Mouse (Mus musculus): ENCODE results near the gene Pde2a. TPM values are rescaled to one million over a fixed set of nuclear protein-coding genes. Genes with fewer than 3 reads are reported as not detected.

Pde2a gene
- polyA plus RNA-seq, 1 experiment, result 49.3 TPM

DNA sequence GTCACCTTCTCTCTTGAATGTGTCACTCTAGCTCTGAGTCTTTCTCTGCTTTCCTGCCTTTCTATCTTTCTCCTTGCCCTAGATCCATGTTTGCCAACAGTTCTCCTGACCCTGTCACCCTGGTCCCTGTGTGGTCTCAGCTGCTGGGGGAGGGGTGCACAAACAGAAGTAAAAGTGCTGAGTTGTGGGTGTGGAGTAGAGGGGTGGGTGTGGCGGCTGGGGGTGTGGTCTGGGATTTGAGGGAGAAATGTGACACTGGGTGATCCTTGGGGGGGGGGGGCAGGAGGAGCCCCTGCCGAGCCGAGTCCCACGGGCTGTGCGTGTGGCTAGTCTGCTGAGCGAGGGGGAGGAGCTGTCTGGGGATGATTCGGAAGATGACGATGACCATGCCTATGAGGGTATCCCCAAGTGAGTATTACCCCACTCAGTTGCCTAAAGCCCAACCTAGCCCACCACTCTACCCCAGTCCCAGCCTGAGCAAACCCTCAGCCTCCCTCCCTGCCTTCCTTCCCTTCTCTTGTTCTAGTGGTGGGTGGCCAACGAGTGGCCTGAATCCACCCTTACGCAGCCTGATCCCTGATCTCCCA is 35.5 kb upstream of the Pde2a start:
- Histone ChIP-seq H3ac (ENCODE audit: control insufficient read depth, insufficient read length) (no peak overlapping the region), H3K36me3 (ENCODE audit: control insufficient read depth, insufficient read depth) (no peaks in the 10 kb centered on the region), H3K4me2 (ENCODE audit: low read depth) (no peak overlapping the region), H3K79me2 (ENCODE audit: control insufficient read depth, insufficient read depth) (no peaks in the 10 kb centered on the region), H3K4me3 (no peak overlapping the region), H3K27me3 (ENCODE audit: control insufficient read depth, insufficient read depth, insufficient read length) (no peaks in the 10 kb centered on the region)
- TF ChIP-seq POLR2AphosphoS2 (IDR thresholded peaks at IDR 0.05; ENCODE audit: insufficient read length, low read depth), result no peak
- no peak for TF ChIP-seq MYOD1 (IDR thresholded peaks at IDR 0.05; ENCODE audit: control insufficient read depth in 1 of 3, insufficient read length in 2 of 3, low read depth in 2 of 3)
- no peak for TF ChIP-seq USF1 (IDR thresholded peaks at IDR 0.05; ENCODE audit: low read depth)
- no peak for TF ChIP-seq SRF (IDR thresholded peaks at IDR 0.05; ENCODE audit: control insufficient read depth, insufficient read length, low read depth)
- no peak for TF ChIP-seq E2F4 (IDR thresholded peaks at IDR 0.05; ENCODE audit: insufficient read depth)
- TF ChIP-seq REST (IDR thresholded peaks at IDR 0.05; ENCODE audit: insufficient read depth, insufficient read length), result no peak
- TF ChIP-seq MYOG (IDR thresholded peaks at IDR 0.05; ENCODE audit: control insufficient read depth in 1 of 3, insufficient read depth in 1 of 3, insufficient read length in 2 of 3, low read depth in 2 of 3), result no peak
- no peak for TF ChIP-seq TCF3 (IDR thresholded peaks at IDR 0.05; ENCODE audit: insufficient read length, low read depth)
- no peak for TF ChIP-seq CEBPB (IDR thresholded peaks at IDR 0.05; ENCODE audit: insufficient read depth, poor library complexity, severe bottlenecking)
- no peak for TF ChIP-seq TCF12 (IDR thresholded peaks at IDR 0.05; ENCODE audit: insufficient read depth, poor library complexity, severe bottlenecking)
- TF ChIP-seq POLR2A (IDR thresholded peaks at IDR 0.05; ENCODE audit: insufficient read length, low read depth), result no peak

GRCm38 (mm10) chr7:101389256-101389655 is 32.2 kb upstream of the Pde2a start:
- H3K36me3 ChIP-seq (ENCODE audit: control insufficient read depth, insufficient read depth), result no peaks in the 10 kb centered on the region
- H3K4me3 ChIP-seq, result no peak overlapping the region
- no peaks in the 10 kb centered on the region for H3K79me2 ChIP-seq (ENCODE audit: control insufficient read depth, insufficient read depth)
- TF ChIP-seq USF1 (IDR thresholded peaks at IDR 0.05; ENCODE audit: low read depth) (no peak), TCF12 (IDR thresholded peaks at IDR 0.05; ENCODE audit: insufficient read depth, poor library complexity, severe bottlenecking) (no peak), CEBPB (IDR thresholded peaks at IDR 0.05; ENCODE audit: insufficient read depth, poor library complexity, severe bottlenecking) (no peak), MAX (IDR thresholded peaks at IDR 0.05; ENCODE audit: low read depth) (no peak), POLR2A (IDR thresholded peaks at IDR 0.05; ENCODE audit: insufficient read length, low read depth) (no peak), MYOD1 (IDR thresholded peaks at IDR 0.05; ENCODE audit: control insufficient read depth in 1 of 3, insufficient read length in 2 of 3, low read depth in 2 of 3) (no peak), REST (IDR thresholded peaks at IDR 0.05; ENCODE audit: insufficient read depth, insufficient read length) (no peak)
- H3ac ChIP-seq (ENCODE audit: control insufficient read depth, insufficient read length), result no peak overlapping the region
- H3K27me3 ChIP-seq (ENCODE audit: control insufficient read depth, insufficient read depth, insufficient read length), result no peaks in the 10 kb centered on the region
- H3K4me2 ChIP-seq (ENCODE audit: low read depth), result no peak overlapping the region

DNA sequence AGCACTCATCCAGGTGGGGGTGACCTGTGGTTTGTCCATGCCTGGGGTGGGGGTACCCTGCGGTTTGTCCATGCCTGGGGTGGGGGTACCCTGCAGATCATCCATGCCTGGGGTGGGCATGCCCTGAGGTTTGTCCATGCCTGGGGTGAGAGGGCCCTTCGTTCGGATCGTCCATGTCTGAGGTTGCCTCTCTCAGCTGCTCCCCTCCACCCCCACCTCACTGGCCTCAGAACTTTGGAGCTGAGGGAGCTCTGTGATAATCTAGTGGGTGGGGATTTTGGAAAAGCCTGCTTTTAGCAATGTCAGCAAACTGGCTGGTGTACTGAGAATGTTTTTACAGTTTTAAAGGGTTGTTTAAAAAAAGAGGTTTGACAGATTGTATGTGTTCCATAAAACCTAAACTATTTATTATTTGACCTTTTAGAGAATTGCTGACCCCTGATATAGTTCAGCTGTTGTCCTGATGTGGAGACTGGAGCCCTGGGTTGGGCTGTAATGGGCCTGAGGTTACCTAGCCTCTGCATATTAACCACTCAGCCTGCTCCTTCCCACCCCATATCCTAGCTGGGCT is 29.5 kb upstream of the Pde2a start:
- Histone ChIP-seq H3K27me3 (ENCODE audit: control insufficient read depth, insufficient read depth, insufficient read length) (no peaks in the 10 kb centered on the region), H3ac (ENCODE audit: control insufficient read depth, insufficient read length) (no peak overlapping the region), H3K36me3 (ENCODE audit: control insufficient read depth, insufficient read depth) (no peaks in the 10 kb centered on the region), H3K4me3 (no peak overlapping the region), H3K4me2 (ENCODE audit: low read depth) (no peak overlapping the region), H3K79me2 (ENCODE audit: control insufficient read depth, insufficient read depth) (no peaks in the 10 kb centered on the region)
- TF ChIP-seq TCF3 (IDR thresholded peaks at IDR 0.05; ENCODE audit: insufficient read length, low read depth) (no peak), POLR2A (IDR thresholded peaks at IDR 0.05; ENCODE audit: insufficient read length, low read depth) (no peak), E2F4 (IDR thresholded peaks at IDR 0.05; ENCODE audit: insufficient read depth) (no peak), REST (IDR thresholded peaks at IDR 0.05; ENCODE audit: insufficient read depth, insufficient read length) (no peak), CEBPB (IDR thresholded peaks at IDR 0.05; ENCODE audit: insufficient read depth, poor library complexity, severe bottlenecking) (no peak), USF1 (IDR thresholded peaks at IDR 0.05; ENCODE audit: low read depth) (no peak), MYOD1 (IDR thresholded peaks at IDR 0.05; ENCODE audit: control insufficient read depth in 1 of 3, insufficient read length in 2 of 3, low read depth in 2 of 3) (no peak), POLR2AphosphoS2 (IDR thresholded peaks at IDR 0.05; ENCODE audit: insufficient read length, low read depth) (no peak), TCF12 (IDR thresholded peaks at IDR 0.05; ENCODE audit: insufficient read depth, poor library complexity, severe bottlenecking) (no peak), MYOG (IDR thresholded peaks at IDR 0.05; ENCODE audit: control insufficient read depth in 1 of 3, insufficient read depth in 1 of 3, insufficient read length in 2 of 3, low read depth in 2 of 3) (no peak)

DNA sequence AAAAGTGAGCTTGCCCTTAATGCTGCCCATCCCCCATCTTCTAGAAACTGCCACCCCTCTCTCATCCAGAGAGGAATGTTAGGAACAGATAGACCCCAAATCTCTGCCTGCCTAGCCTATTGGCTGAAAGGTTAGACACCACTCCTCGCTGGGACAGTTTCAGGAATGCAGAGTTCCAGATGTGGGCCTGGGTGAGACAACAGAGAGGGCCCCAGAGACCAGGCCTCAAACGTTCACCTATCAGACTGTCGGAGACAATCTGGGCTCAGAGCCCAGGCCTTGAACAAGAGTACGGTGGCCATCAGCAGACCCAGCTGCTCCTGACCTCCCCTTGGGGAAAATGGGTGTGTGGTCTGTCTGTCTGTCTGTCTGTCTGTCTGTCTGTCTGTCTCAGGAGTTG is 28.5 kb upstream of the Pde2a start:
- H3K4me3 ChIP-seq, result no peak overlapping the region
- H3K27me3 ChIP-seq (ENCODE audit: control insufficient read depth, insufficient read depth, insufficient read length), result no peaks in the 10 kb centered on the region
- no peak for TF ChIP-seq MYOD1 (IDR thresholded peaks at IDR 0.05; ENCODE audit: control insufficient read depth in 1 of 3, insufficient read length in 2 of 3, low read depth in 2 of 3)
- no peak for TF ChIP-seq SRF (IDR thresholded peaks at IDR 0.05; ENCODE audit: control insufficient read depth, insufficient read length, low read depth)
- no peak for TF ChIP-seq E2F4 (IDR thresholded peaks at IDR 0.05; ENCODE audit: insufficient read depth)
- no peak for TF ChIP-seq MAX (IDR thresholded peaks at IDR 0.05; ENCODE audit: low read depth)
- TF ChIP-seq USF1 (IDR thresholded peaks at IDR 0.05; ENCODE audit: low read depth), result no peak
- no peak for TF ChIP-seq CEBPB (IDR thresholded peaks at IDR 0.05; ENCODE audit: insufficient read depth, poor library complexity, severe bottlenecking)
- no peak for TF ChIP-seq POLR2AphosphoS2 (IDR thresholded peaks at IDR 0.05; ENCODE audit: insufficient read length, low read depth)
- peak overlapping the region; percentile 64 for H3K4me2 ChIP-seq (ENCODE audit: low read depth)
- no peaks in the 10 kb centered on the region for H3K79me2 ChIP-seq (ENCODE audit: control insufficient read depth, insufficient read depth)
- H3K36me3 ChIP-seq (ENCODE audit: control insufficient read depth, insufficient read depth), result no peaks in the 10 kb centered on the region
- no peak overlapping the region for H3ac ChIP-seq (ENCODE audit: control insufficient read depth, insufficient read length)

Measured in myocyte (in vitro differentiated cells).